Mouse (Mus musculus) erythroblast, embryonic 14.5 days (primary cell): Measurements from ENCODE around the gene Sox2.

Experiments used
- GATA1 ChIP-seq: IDR thresholded peaks from 2 replicates; pipeline ENCODE4 v1.6.1; 2012; ENCODE audit warnings: low read length, inconsistent platforms, mixed read lengths
- TAL1 ChIP-seq: IDR thresholded peaks from 3 replicates; pipeline ENCODE4 v1.6.1; 2012; ENCODE audit warnings: low read length, inconsistent platforms, mixed read lengths

- TF ChIP-seq GATA1 (no peak), TAL1 (no peak)
These were observed 8.2 kb downstream of the Sox2 start for GRCm38 (mm10) chr3:34658241-34658965.
